Mouse (Mus musculus): ENCODE results near the gene Nt5c3.

DNA sequence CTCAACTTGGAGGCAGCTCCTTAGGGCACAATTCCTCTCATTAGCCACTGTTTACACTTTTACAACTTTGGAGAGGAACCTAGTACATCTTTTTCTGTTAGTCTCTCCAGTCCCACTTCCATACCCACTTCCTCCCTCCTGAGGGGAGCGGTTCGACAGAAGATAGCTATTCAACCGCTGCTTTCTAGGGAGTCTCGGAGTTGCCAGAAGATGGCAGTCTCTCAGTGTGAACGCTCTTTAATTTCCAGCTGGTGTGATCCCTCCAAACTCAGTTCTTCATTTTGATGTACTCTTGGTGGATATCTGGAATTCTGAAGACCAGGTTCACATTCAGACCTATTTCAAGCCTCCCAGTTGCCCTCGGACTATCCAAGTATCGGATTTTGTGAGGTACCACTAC lies 73.4 kb downstream of the Nt5c3 start:
- no peak for TF ChIP-seq POLR2A (IDR thresholded peaks at IDR 0.05; ENCODE audit: extremely low read depth, insufficient read depth, low read length)
- TF ChIP-seq CTCF (IDR thresholded peaks at IDR 0.05; ENCODE audit: low read depth, low read length): peak; percentile 19; the same call in 1 of the 2 replicates

Measured in liver, adult 2 months (tissue).